Mouse (Mus musculus): Measurements from ENCODE around the gene Pemt. TPM values are rescaled to one million over a fixed set of nuclear protein-coding genes. Genes with fewer than 3 reads are reported as not detected.
A peak's percentile ranks its signal among the peaks of the same experiment; 100 is the strongest.

Gene Pemt
- polyA plus RNA-seq (2016; fragmentation: Nextera tagmentation; extraction: Ambion mirVana): 3.2 and 3.9 TPM in 2 replicates

GRCm38 (mm10) chr11:60046058-60046735 is at the start of gene Pemt:
TSS of gene Pemt (minus strand) at chr11:60046489.
- peak; percentile 99 for ATAC-seq (ENCODE audit: insufficient number of reproducible peaks, insufficient read depth, low FRiP score, low TSS enrichment, low read depth)
- Histone ChIP-seq H3K4me1 (replicated peaks) (peaks cover 6% of the 10 kb centered on the region), H3K36me3 (no peaks in the 10 kb centered on the region), H3K4me2 (peak within 1 kb of the TSS; percentile 66), H3K9me3 (no peaks in the 10 kb centered on the region), H3K27ac (peak within 1 kb of the TSS; percentile 83), H3K4me3 (replicated peaks) (peak within 1 kb of the TSS; percentile 55), H3K27me3 (no peaks in the 10 kb centered on the region), H3K9ac (replicated peaks) (peak within 1 kb of the TSS; percentile 55)
- under 1% methylated on average over 44 of the region's 44 CpGs for WGBS

- Histone ChIP-seq H3K4me1 (replicated peaks) (peaks cover 20% of the 10 kb centered on the region), H3K9me3 (no peaks in the 10 kb centered on the region), H3K27me3 (no peaks in the 10 kb centered on the region), H3K9ac (replicated peaks) (no peak overlapping the region), H3K36me3 (no peaks in the 10 kb centered on the region), H3K4me3 (replicated peaks) (no peak overlapping the region), H3K4me2 (no peak overlapping the region), H3K27ac (no peak overlapping the region)
- no peak for ATAC-seq (ENCODE audit: insufficient number of reproducible peaks, insufficient read depth, low FRiP score, low TSS enrichment, low read depth)
- WGBS: 57% methylated on average over 9 of the region's 9 CpGs
Measured at GRCm38 (mm10) chr11:60094909-60095810, 48.9 kb upstream of the Pemt start.

- H3K4me1 ChIP-seq (replicated peaks): peaks cover 20% of the 10 kb centered on the region
- H3K9me3 ChIP-seq: no peaks in the 10 kb centered on the region
- H3K36me3 ChIP-seq: no peaks in the 10 kb centered on the region
- no peak overlapping the region for H3K9ac ChIP-seq (replicated peaks)
- no peak overlapping the region for H3K4me3 ChIP-seq (replicated peaks)
- H3K4me2 ChIP-seq: no peak overlapping the region
- WGBS: 43% methylated on average over 7 of the region's 7 CpGs
- ATAC-seq (ENCODE audit: insufficient number of reproducible peaks, insufficient read depth, low FRiP score, low TSS enrichment, low read depth): no peak
- no peaks in the 10 kb centered on the region for H3K27me3 ChIP-seq
- no peak overlapping the region for H3K27ac ChIP-seq
Measured at GRCm38 (mm10) chr11:60093984-60094587, 47.8 kb upstream of the Pemt start.

GRCm38 (mm10) chr11:60093227-60093626 is 46.9 kb upstream of the Pemt start:
- Histone ChIP-seq H3K9ac (replicated peaks) (no peak overlapping the region), H3K9me3 (no peaks in the 10 kb centered on the region), H3K36me3 (no peaks in the 10 kb centered on the region), H3K27ac (no peak overlapping the region), H3K4me2 (no peak overlapping the region), H3K27me3 (no peaks in the 10 kb centered on the region), H3K4me1 (replicated peaks) (peaks cover 20% of the 10 kb centered on the region), H3K4me3 (replicated peaks) (no peak overlapping the region)
- ATAC-seq (ENCODE audit: insufficient number of reproducible peaks, insufficient read depth, low FRiP score, low TSS enrichment, low read depth): no peak

GRCm38 (mm10) chr11:60091422-60091761 is 45.1 kb upstream of the Pemt start:
- no peak for ATAC-seq (ENCODE audit: insufficient number of reproducible peaks, insufficient read depth, low FRiP score, low TSS enrichment, low read depth)
- no peak overlapping the region for H3K4me3 ChIP-seq (replicated peaks)
- 70% methylated on average over 7 of the region's 7 CpGs for WGBS
- no peaks in the 10 kb centered on the region for H3K9me3 ChIP-seq
- no peak overlapping the region for H3K4me2 ChIP-seq
- H3K4me1 ChIP-seq (replicated peaks): peaks cover 20% of the 10 kb centered on the region
- H3K27me3 ChIP-seq: no peaks in the 10 kb centered on the region
- H3K27ac ChIP-seq: no peak overlapping the region
- H3K9ac ChIP-seq (replicated peaks): no peak overlapping the region
- H3K36me3 ChIP-seq: no peaks in the 10 kb centered on the region

- no peak for ATAC-seq (ENCODE audit: insufficient number of reproducible peaks, insufficient read depth, low FRiP score, low TSS enrichment, low read depth)
- Histone ChIP-seq H3K4me2 (no peak overlapping the region), H3K4me3 (replicated peaks) (no peak overlapping the region), H3K27me3 (no peaks in the 10 kb centered on the region), H3K9me3 (no peaks in the 10 kb centered on the region), H3K9ac (replicated peaks) (no peak overlapping the region), H3K4me1 (replicated peaks) (peaks cover 20% of the 10 kb centered on the region), H3K36me3 (no peaks in the 10 kb centered on the region), H3K27ac (no peak overlapping the region)
- WGBS: 63% methylated on average over 5 of the region's 5 CpGs
Measured at GRCm38 (mm10) chr11:60090696-60091421, 44.6 kb upstream of the Pemt start.

GRCm38 (mm10) chr11:60088947-60089346 is 42.7 kb upstream of the Pemt start:
- Histone ChIP-seq H3K27ac (no peak overlapping the region), H3K27me3 (no peaks in the 10 kb centered on the region), H3K4me2 (no peak overlapping the region), H3K4me3 (replicated peaks) (no peak overlapping the region), H3K36me3 (no peaks in the 10 kb centered on the region), H3K9me3 (no peaks in the 10 kb centered on the region), H3K4me1 (replicated peaks) (peaks cover 8% of the 10 kb centered on the region), H3K9ac (replicated peaks) (no peak overlapping the region)
- no peak for ATAC-seq (ENCODE audit: insufficient number of reproducible peaks, insufficient read depth, low FRiP score, low TSS enrichment, low read depth)
- 37% methylated on average over 4 of the region's 4 CpGs for WGBS

GRCm38 (mm10) chr11:60086676-60087075 is 40.4 kb upstream of the Pemt start:
- Histone ChIP-seq H3K9me3 (no peaks in the 10 kb centered on the region), H3K27ac (no peak overlapping the region), H3K27me3 (no peaks in the 10 kb centered on the region), H3K36me3 (no peaks in the 10 kb centered on the region), H3K9ac (replicated peaks) (no peak overlapping the region), H3K4me3 (replicated peaks) (no peak overlapping the region), H3K4me2 (no peak overlapping the region), H3K4me1 (replicated peaks) (no peaks in the 10 kb centered on the region)
- WGBS: 62% methylated on average over 1 of the region's 1 CpGs
- no peak for ATAC-seq (ENCODE audit: insufficient number of reproducible peaks, insufficient read depth, low FRiP score, low TSS enrichment, low read depth)

GRCm38 (mm10) chr11:60084589-60084988 is 38.3 kb upstream of the Pemt start:
- no peaks in the 10 kb centered on the region for H3K4me1 ChIP-seq (replicated peaks)
- H3K9me3 ChIP-seq: no peaks in the 10 kb centered on the region
- H3K27ac ChIP-seq: no peak overlapping the region
- no peak for ATAC-seq (ENCODE audit: insufficient number of reproducible peaks, insufficient read depth, low FRiP score, low TSS enrichment, low read depth)
- no peak overlapping the region for H3K4me2 ChIP-seq
- no peaks in the 10 kb centered on the region for H3K36me3 ChIP-seq
- no peak overlapping the region for H3K4me3 ChIP-seq (replicated peaks)
- no peaks in the 10 kb centered on the region for H3K27me3 ChIP-seq
- H3K9ac ChIP-seq (replicated peaks): no peak overlapping the region
- WGBS: 52% methylated on average over 2 of the region's 2 CpGs

- H3K9me3 ChIP-seq: no peaks in the 10 kb centered on the region
- H3K4me1 ChIP-seq (replicated peaks): no peaks in the 10 kb centered on the region
- no peaks in the 10 kb centered on the region for H3K36me3 ChIP-seq
- no peak overlapping the region for H3K27ac ChIP-seq
- peaks cover 3% of the 10 kb centered on the region; the same call in 1 of the 2 replicates for H3K27me3 ChIP-seq
- no peak for ATAC-seq (ENCODE audit: insufficient number of reproducible peaks, insufficient read depth, low FRiP score, low TSS enrichment, low read depth)
- H3K4me3 ChIP-seq (replicated peaks): no peak overlapping the region
- no peak overlapping the region for H3K4me2 ChIP-seq
- WGBS: 14% methylated on average over 4 of the region's 4 CpGs
- no peak overlapping the region for H3K9ac ChIP-seq (replicated peaks)
Measured at GRCm38 (mm10) chr11:60076790-60077189, 30.5 kb upstream of the Pemt start.

- H3K4me3 ChIP-seq (replicated peaks): no peak overlapping the region
- H3K9me3 ChIP-seq: no peaks in the 10 kb centered on the region
- no peak overlapping the region for H3K9ac ChIP-seq (replicated peaks)
- no peaks in the 10 kb centered on the region for H3K4me1 ChIP-seq (replicated peaks)
- no peak for ATAC-seq (ENCODE audit: insufficient number of reproducible peaks, insufficient read depth, low FRiP score, low TSS enrichment, low read depth)
- 94% methylated on average over 3 of the region's 3 CpGs for WGBS
- H3K36me3 ChIP-seq: no peaks in the 10 kb centered on the region
- H3K4me2 ChIP-seq: no peak overlapping the region
- no peak overlapping the region for H3K27ac ChIP-seq
- H3K27me3 ChIP-seq: peaks cover 3% of the 10 kb centered on the region; the same call in 1 of the 2 replicates
Measured at GRCm38 (mm10) chr11:60076183-60076582, 29.9 kb upstream of the Pemt start.
